Mouse (Mus musculus): ENCODE results near the gene Hs1bp3. TPM values are rescaled to one million over a fixed set of nuclear protein-coding genes. Genes with fewer than 3 reads are reported as not detected.

Gene Hs1bp3
- polyA plus RNA-seq (2011; ENCODE audit: insufficient read depth, insufficient read length, low replicate concordance, missing spikeins): 2.3 and 3.2 TPM in 2 replicates

- TF ChIP-seq CTCF (IDR thresholded peaks at IDR 0.05; ENCODE audit: control insufficient read depth, insufficient read depth, low read length) (peak; percentile 89), POLR2A (IDR thresholded peaks at IDR 0.05; ENCODE audit: borderline replicate concordance, control insufficient read depth, low read depth, low read length) (peak; percentile 52; the same call in 1 of the 2 replicates)
- Histone ChIP-seq H3K4me1 (ENCODE audit: control insufficient read depth, insufficient read depth, low read length) (peaks cover 1% of the 10 kb centered on the region; the same call in 1 of the 2 replicates), H3K4me3 (replicated peaks; ENCODE audit: control insufficient read depth, low read depth, low read length) (peak within 1 kb of the TSS; percentile 94), H3K27ac (ENCODE audit: control insufficient read depth, insufficient read depth, low read depth, low read length, poor library complexity) (no peak within 1 kb of the TSS; the same call in 1 of the 2 replicates)
- WGBS: under 1% methylated on average over 38 of the region's 38 CpGs
Measured at GRCm38 (mm10) chr12:8313270-8313771, at the start of gene Hs1bp3. TSS of gene Hs1bp3 (plus strand) at chr12:8313432.

GRCm38 (mm10) chr12:8266311-8266710, 46.9 kb upstream of the Hs1bp3 start:
- no peak for TF ChIP-seq CTCF (IDR thresholded peaks at IDR 0.05; ENCODE audit: control insufficient read depth, insufficient read depth, low read length)
- TF ChIP-seq POLR2A (IDR thresholded peaks at IDR 0.05; ENCODE audit: borderline replicate concordance, control insufficient read depth, low read depth, low read length): no peak
- WGBS: 85% methylated on average over 7 of the region's 7 CpGs
- Histone ChIP-seq H3K4me3 (replicated peaks; ENCODE audit: control insufficient read depth, low read depth, low read length) (no peak overlapping the region), H3K27ac (ENCODE audit: control insufficient read depth, insufficient read depth, low read depth, low read length, poor library complexity) (no peak overlapping the region), H3K4me1 (ENCODE audit: control insufficient read depth, insufficient read depth, low read length) (no peaks in the 10 kb centered on the region)

GRCm38 (mm10) chr12:8269627-8270026, 43.6 kb upstream of the Hs1bp3 start:
- no peaks in the 10 kb centered on the region for H3K4me1 ChIP-seq (ENCODE audit: control insufficient read depth, insufficient read depth, low read length)
- TF ChIP-seq CTCF (IDR thresholded peaks at IDR 0.05; ENCODE audit: control insufficient read depth, insufficient read depth, low read length) (no peak), POLR2A (IDR thresholded peaks at IDR 0.05; ENCODE audit: borderline replicate concordance, control insufficient read depth, low read depth, low read length) (no peak)
- H3K27ac ChIP-seq (ENCODE audit: control insufficient read depth, insufficient read depth, low read depth, low read length, poor library complexity): no peak overlapping the region
- WGBS: 48% methylated on average over 11 of the region's 11 CpGs
- H3K4me3 ChIP-seq (replicated peaks; ENCODE audit: control insufficient read depth, low read depth, low read length): no peak overlapping the region

- 70% methylated on average over 2 of the region's 2 CpGs for WGBS
- no peak overlapping the region for H3K4me3 ChIP-seq (replicated peaks; ENCODE audit: control insufficient read depth, low read depth, low read length)
- no peaks in the 10 kb centered on the region for H3K4me1 ChIP-seq (ENCODE audit: control insufficient read depth, insufficient read depth, low read length)
- H3K27ac ChIP-seq (ENCODE audit: control insufficient read depth, insufficient read depth, low read depth, low read length, poor library complexity): no peak overlapping the region
- TF ChIP-seq CTCF (IDR thresholded peaks at IDR 0.05; ENCODE audit: control insufficient read depth, insufficient read depth, low read length) (no peak), POLR2A (IDR thresholded peaks at IDR 0.05; ENCODE audit: borderline replicate concordance, control insufficient read depth, low read depth, low read length) (no peak)
Measured at GRCm38 (mm10) chr12:8271405-8271804, 41.8 kb upstream of the Hs1bp3 start.

- 91% methylated on average over 6 of the region's 6 CpGs for WGBS
- Histone ChIP-seq H3K4me3 (replicated peaks; ENCODE audit: control insufficient read depth, low read depth, low read length) (no peak overlapping the region), H3K27ac (ENCODE audit: control insufficient read depth, insufficient read depth, low read depth, low read length, poor library complexity) (no peak overlapping the region), H3K4me1 (ENCODE audit: control insufficient read depth, insufficient read depth, low read length) (no peaks in the 10 kb centered on the region)
- no peak for TF ChIP-seq POLR2A (IDR thresholded peaks at IDR 0.05; ENCODE audit: borderline replicate concordance, control insufficient read depth, low read depth, low read length)
Measured at GRCm38 (mm10) chr12:8273471-8274171, 39.6 kb upstream of the Hs1bp3 start.

- Histone ChIP-seq H3K27ac (ENCODE audit: control insufficient read depth, insufficient read depth, low read depth, low read length, poor library complexity) (no peak overlapping the region), H3K4me1 (ENCODE audit: control insufficient read depth, insufficient read depth, low read length) (no peaks in the 10 kb centered on the region), H3K4me3 (replicated peaks; ENCODE audit: control insufficient read depth, low read depth, low read length) (no peak overlapping the region)
- TF ChIP-seq CTCF (IDR thresholded peaks at IDR 0.05; ENCODE audit: control insufficient read depth, insufficient read depth, low read length) (no peak), POLR2A (IDR thresholded peaks at IDR 0.05; ENCODE audit: borderline replicate concordance, control insufficient read depth, low read depth, low read length) (no peak)
- WGBS: 88% methylated on average over 4 of the region's 4 CpGs
Measured at GRCm38 (mm10) chr12:8275424-8275823, 37.8 kb upstream of the Hs1bp3 start.

GRCm38 (mm10) chr12:8281225-8282017, 31.8 kb upstream of the Hs1bp3 start:
- TF ChIP-seq POLR2A (IDR thresholded peaks at IDR 0.05; ENCODE audit: borderline replicate concordance, control insufficient read depth, low read depth, low read length) (no peak), CTCF (IDR thresholded peaks at IDR 0.05; ENCODE audit: control insufficient read depth, insufficient read depth, low read length) (no peak)
- Histone ChIP-seq H3K27ac (ENCODE audit: control insufficient read depth, insufficient read depth, low read depth, low read length, poor library complexity) (no peak overlapping the region), H3K4me1 (ENCODE audit: control insufficient read depth, insufficient read depth, low read length) (no peaks in the 10 kb centered on the region), H3K4me3 (replicated peaks; ENCODE audit: control insufficient read depth, low read depth, low read length) (no peak overlapping the region)
- WGBS: 87% methylated on average over 15 of the region's 15 CpGs

- Histone ChIP-seq H3K4me3 (replicated peaks; ENCODE audit: control insufficient read depth, low read depth, low read length) (no peak overlapping the region), H3K27ac (ENCODE audit: control insufficient read depth, insufficient read depth, low read depth, low read length, poor library complexity) (no peak overlapping the region), H3K4me1 (ENCODE audit: control insufficient read depth, insufficient read depth, low read length) (no peaks in the 10 kb centered on the region)
- no peak for TF ChIP-seq CTCF (IDR thresholded peaks at IDR 0.05; ENCODE audit: control insufficient read depth, insufficient read depth, low read length)
- no peak for TF ChIP-seq POLR2A (IDR thresholded peaks at IDR 0.05; ENCODE audit: borderline replicate concordance, control insufficient read depth, low read depth, low read length)
- WGBS: 59% methylated on average over 3 of the region's 3 CpGs
Measured at GRCm38 (mm10) chr12:8287970-8288369, 25.3 kb upstream of the Hs1bp3 start.
